Mouse (Mus musculus): ENCODE measurements at regions not wholly inside any gene's neighbourhood (a gene's known extent, or its start where the extent isn't known, plus 50 kb on each side); places are given as distances from the start of the nearest gene placed in this dataset.
A peak's percentile ranks its signal among the peaks of the same experiment; 100 is the strongest.

GRCm38 (mm10) chr3:115804616-115805015 lies 83.0 kb upstream of the Dph5 start:
- 80% methylated on average over 3 of the region's 3 CpGs for WGBS
- no peak overlapping the region for H3K27ac ChIP-seq (replicated peaks; ENCODE audit: insufficient read depth, low read depth, low read length)

GRCm38 (mm10) chr3:115807032-115807431 lies 80.6 kb upstream of the Dph5 start:
- DNase-seq (ENCODE audit: extremely low read depth, low read depth, low spot score), result no peak

More at GRCm38 (mm10) chr3:115804616-115805015, 83.0 kb upstream of the Dph5 start:
- TF ChIP-seq POLR2A (IDR thresholded peaks at IDR 0.05; ENCODE audit: extremely low read depth, insufficient read depth, low read length), result no peak
- no peak for TF ChIP-seq CTCF (IDR thresholded peaks at IDR 0.05; ENCODE audit: low read depth, low read length)
- DNase-seq (ENCODE audit: extremely low read depth, low read depth, low spot score), result no peak
- peaks cover 4% of the 10 kb centered on the region for H3K4me1 ChIP-seq (ENCODE audit: control insufficient read depth, insufficient read depth, low read length)
- no peak overlapping the region for H3K9ac ChIP-seq (ENCODE audit: low read depth, low read length)
- no peak overlapping the region for H3K4me3 ChIP-seq (ENCODE audit: insufficient read depth, low read depth, low read length)
- H3K79me2 ChIP-seq (ENCODE audit: control insufficient read depth, insufficient read depth, low read length), result no peaks in the 10 kb centered on the region
- H3K36me3 ChIP-seq (ENCODE audit: control insufficient read depth, insufficient read depth, low read length), result no peaks in the 10 kb centered on the region
- H3K27me3 ChIP-seq (ENCODE audit: control insufficient read depth, insufficient read depth, low read length), result no peaks in the 10 kb centered on the region

GRCm38 (mm10) chr3:115815168-115815567 lies 72.5 kb upstream of the Dph5 start:
- no peaks in the 10 kb centered on the region for H3K36me3 ChIP-seq (ENCODE audit: control insufficient read depth, insufficient read depth, low read length)
- H3K4me1 ChIP-seq (ENCODE audit: control insufficient read depth, insufficient read depth, low read length), result peaks cover 8% of the 10 kb centered on the region
- H3K9ac ChIP-seq (ENCODE audit: low read depth, low read length), result no peak overlapping the region
- WGBS, result 71% methylated on average over 4 of the region's 4 CpGs
- no peak overlapping the region for H3K4me3 ChIP-seq (ENCODE audit: insufficient read depth, low read depth, low read length)
- no peak for DNase-seq (ENCODE audit: extremely low read depth, low read depth, low spot score)
- H3K27ac ChIP-seq (replicated peaks; ENCODE audit: insufficient read depth, low read depth, low read length), result peak overlapping the region; percentile 42
- H3K27me3 ChIP-seq (ENCODE audit: control insufficient read depth, insufficient read depth, low read length), result no peaks in the 10 kb centered on the region
- no peak for TF ChIP-seq CTCF (IDR thresholded peaks at IDR 0.05; ENCODE audit: low read depth, low read length)
- TF ChIP-seq POLR2A (IDR thresholded peaks at IDR 0.05; ENCODE audit: extremely low read depth, insufficient read depth, low read length), result no peak
- no peaks in the 10 kb centered on the region for H3K79me2 ChIP-seq (ENCODE audit: control insufficient read depth, insufficient read depth, low read length)

More at GRCm38 (mm10) chr3:115807032-115807431, 80.6 kb upstream of the Dph5 start:
- H3K36me3 ChIP-seq (ENCODE audit: control insufficient read depth, insufficient read depth, low read length), result no peaks in the 10 kb centered on the region
- H3K27me3 ChIP-seq (ENCODE audit: control insufficient read depth, insufficient read depth, low read length), result no peaks in the 10 kb centered on the region
- no peak overlapping the region for H3K9ac ChIP-seq (ENCODE audit: low read depth, low read length)
- no peaks in the 10 kb centered on the region for H3K4me1 ChIP-seq (ENCODE audit: control insufficient read depth, insufficient read depth, low read length)
- H3K4me3 ChIP-seq (ENCODE audit: insufficient read depth, low read depth, low read length), result no peak overlapping the region
- 83% methylated on average over 3 of the region's 3 CpGs for WGBS
- TF ChIP-seq CTCF (IDR thresholded peaks at IDR 0.05; ENCODE audit: low read depth, low read length), result no peak
- TF ChIP-seq POLR2A (IDR thresholded peaks at IDR 0.05; ENCODE audit: extremely low read depth, insufficient read depth, low read length), result no peak
- H3K27ac ChIP-seq (replicated peaks; ENCODE audit: insufficient read depth, low read depth, low read length), result no peak overlapping the region
- no peaks in the 10 kb centered on the region for H3K79me2 ChIP-seq (ENCODE audit: control insufficient read depth, insufficient read depth, low read length)

DNA sequence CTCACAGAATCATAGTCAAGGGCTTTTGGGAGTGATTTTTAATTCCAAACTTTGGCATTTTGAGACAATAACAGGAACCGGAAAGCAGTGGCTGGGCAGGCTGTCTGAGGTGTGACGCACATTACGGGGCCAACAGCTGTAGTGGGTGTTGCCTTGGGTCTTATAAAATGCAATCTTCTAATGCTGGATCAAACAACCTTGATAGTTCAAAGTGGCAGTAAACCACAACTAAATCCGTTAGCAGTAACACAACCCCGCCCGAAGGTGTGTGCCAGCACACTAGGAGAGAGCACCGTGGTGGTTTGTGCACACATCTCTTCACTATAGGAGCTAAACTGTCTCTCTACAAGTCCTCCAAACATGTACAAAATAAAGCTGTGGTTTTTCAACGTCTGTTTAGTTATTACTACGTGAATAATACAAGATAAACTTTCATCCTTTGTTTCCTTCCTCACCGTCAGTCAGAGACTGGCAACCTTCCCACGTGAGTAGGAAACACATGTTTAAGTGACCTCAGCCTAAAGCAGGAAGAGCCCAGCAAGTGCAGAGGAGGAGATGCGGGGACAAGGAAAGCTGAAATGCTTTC lies 72.0 kb upstream of the Dph5 start:
- 58% methylated on average over 12 of the region's 12 CpGs for WGBS
- Histone ChIP-seq H3K4me1 (ENCODE audit: control insufficient read depth, insufficient read depth, low read length) (peaks cover 13% of the 10 kb centered on the region), H3K79me2 (ENCODE audit: control insufficient read depth, insufficient read depth, low read length) (no peaks in the 10 kb centered on the region), H3K36me3 (ENCODE audit: control insufficient read depth, insufficient read depth, low read length) (no peaks in the 10 kb centered on the region), H3K9ac (ENCODE audit: low read depth, low read length) (no peak overlapping the region), H3K27me3 (ENCODE audit: control insufficient read depth, insufficient read depth, low read length) (no peaks in the 10 kb centered on the region), H3K27ac (replicated peaks; ENCODE audit: insufficient read depth, low read depth, low read length) (peak overlapping the region; percentile 94), H3K4me3 (ENCODE audit: insufficient read depth, low read depth, low read length) (no peak overlapping the region)
- no peak for TF ChIP-seq CTCF (IDR thresholded peaks at IDR 0.05; ENCODE audit: low read depth, low read length)
- TF ChIP-seq POLR2A (IDR thresholded peaks at IDR 0.05; ENCODE audit: extremely low read depth, insufficient read depth, low read length), result no peak
- DNase-seq (ENCODE audit: extremely low read depth, low read depth, low spot score), result peak; percentile 20

- Histone ChIP-seq H3K9ac (ENCODE audit: low read depth, low read length) (no peak overlapping the region), H3K27ac (replicated peaks; ENCODE audit: insufficient read depth, low read depth, low read length) (no peak overlapping the region), H3K4me3 (ENCODE audit: insufficient read depth, low read depth, low read length) (no peak overlapping the region), H3K79me2 (ENCODE audit: control insufficient read depth, insufficient read depth, low read length) (no peaks in the 10 kb centered on the region), H3K36me3 (ENCODE audit: control insufficient read depth, insufficient read depth, low read length) (no peaks in the 10 kb centered on the region), H3K4me1 (ENCODE audit: control insufficient read depth, insufficient read depth, low read length) (peaks cover 13% of the 10 kb centered on the region), H3K27me3 (ENCODE audit: control insufficient read depth, insufficient read depth, low read length) (no peaks in the 10 kb centered on the region)
- WGBS, result 91% methylated on average over 6 of the region's 6 CpGs
- no peak for TF ChIP-seq CTCF (IDR thresholded peaks at IDR 0.05; ENCODE audit: low read depth, low read length)
- TF ChIP-seq POLR2A (IDR thresholded peaks at IDR 0.05; ENCODE audit: extremely low read depth, insufficient read depth, low read length), result no peak
- no peak for DNase-seq (ENCODE audit: extremely low read depth, low read depth, low spot score)
These were observed 71.1 kb upstream of the Dph5 start for GRCm38 (mm10) chr3:115816328-115817160.

- no peak for DNase-seq (ENCODE audit: extremely low read depth, low read depth, low spot score)
- Histone ChIP-seq H3K79me2 (ENCODE audit: control insufficient read depth, insufficient read depth, low read length) (no peaks in the 10 kb centered on the region), H3K9ac (ENCODE audit: low read depth, low read length) (no peak overlapping the region), H3K4me1 (ENCODE audit: control insufficient read depth, insufficient read depth, low read length) (peaks cover 15% of the 10 kb centered on the region), H3K36me3 (ENCODE audit: control insufficient read depth, insufficient read depth, low read length) (no peaks in the 10 kb centered on the region), H3K27ac (replicated peaks; ENCODE audit: insufficient read depth, low read depth, low read length) (no peak overlapping the region), H3K4me3 (ENCODE audit: insufficient read depth, low read depth, low read length) (no peak overlapping the region), H3K27me3 (ENCODE audit: control insufficient read depth, insufficient read depth, low read length) (no peaks in the 10 kb centered on the region)
- TF ChIP-seq CTCF (IDR thresholded peaks at IDR 0.05; ENCODE audit: low read depth, low read length), result no peak
- no peak for TF ChIP-seq POLR2A (IDR thresholded peaks at IDR 0.05; ENCODE audit: extremely low read depth, insufficient read depth, low read length)
- WGBS, result 96% methylated on average over 5 of the region's 5 CpGs
These were observed 69.9 kb upstream of the Dph5 start for GRCm38 (mm10) chr3:115817771-115818170.

Data from liver, adult 2 months (tissue).